Mouse (Mus musculus) mesoderm, embryonic 11.5 days (tissue): ENCODE measurements around the gene Wnt10a.

Experiments
- DNase-seq: peaks from one replicate; pipeline ENCODE4 v3.0.0-alpha.2; 2012; ENCODE audit warnings: low read depth, low spot score

Wnt10a gene

DNA sequence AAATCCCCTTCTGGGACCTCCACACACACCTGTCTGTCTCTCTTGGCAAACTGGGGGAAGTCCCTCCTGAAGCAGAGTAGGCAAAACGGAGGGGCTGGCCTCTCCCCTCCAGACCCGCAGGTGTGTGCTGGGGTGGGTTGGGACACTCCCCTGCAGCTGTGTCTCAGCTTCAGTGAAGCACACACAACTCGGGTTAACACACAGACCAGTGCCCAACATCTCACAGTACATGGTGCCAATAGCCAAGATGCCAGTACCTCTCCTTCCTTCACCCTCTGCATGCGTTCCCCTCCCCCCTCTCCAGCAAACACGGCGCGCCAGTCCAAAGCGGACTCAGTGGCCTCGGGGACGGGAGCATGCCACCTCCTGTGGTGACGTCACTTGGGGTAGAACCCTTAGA, at the start of gene Wnt10a:
TSS of gene Wnt10a (plus strand) at position 268 of the 400 bp plus-strand sequence.
- no peak for DNase-seq

DNA sequence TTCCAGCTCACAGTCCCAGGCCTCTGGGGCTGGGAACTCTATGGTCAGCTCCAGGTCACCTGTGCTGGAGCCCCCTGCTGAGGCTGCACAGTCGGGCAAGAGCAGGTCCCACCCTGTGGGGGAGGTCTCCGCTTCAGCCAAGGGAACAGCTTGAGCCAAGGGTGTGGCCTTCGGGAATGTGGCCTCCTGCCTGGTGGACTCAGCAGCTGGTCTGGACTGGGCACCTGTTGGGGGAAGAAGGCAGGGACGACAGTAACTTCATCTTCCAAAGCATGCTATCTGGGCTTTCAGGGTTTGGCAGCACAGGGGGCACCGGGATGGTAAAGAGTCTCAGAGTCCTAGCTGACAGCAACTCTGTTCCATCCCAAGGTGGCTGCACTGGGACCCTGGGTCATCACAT, 44.0 kb upstream of the Wnt10a start:
- DNase-seq, result no peak

DNA sequence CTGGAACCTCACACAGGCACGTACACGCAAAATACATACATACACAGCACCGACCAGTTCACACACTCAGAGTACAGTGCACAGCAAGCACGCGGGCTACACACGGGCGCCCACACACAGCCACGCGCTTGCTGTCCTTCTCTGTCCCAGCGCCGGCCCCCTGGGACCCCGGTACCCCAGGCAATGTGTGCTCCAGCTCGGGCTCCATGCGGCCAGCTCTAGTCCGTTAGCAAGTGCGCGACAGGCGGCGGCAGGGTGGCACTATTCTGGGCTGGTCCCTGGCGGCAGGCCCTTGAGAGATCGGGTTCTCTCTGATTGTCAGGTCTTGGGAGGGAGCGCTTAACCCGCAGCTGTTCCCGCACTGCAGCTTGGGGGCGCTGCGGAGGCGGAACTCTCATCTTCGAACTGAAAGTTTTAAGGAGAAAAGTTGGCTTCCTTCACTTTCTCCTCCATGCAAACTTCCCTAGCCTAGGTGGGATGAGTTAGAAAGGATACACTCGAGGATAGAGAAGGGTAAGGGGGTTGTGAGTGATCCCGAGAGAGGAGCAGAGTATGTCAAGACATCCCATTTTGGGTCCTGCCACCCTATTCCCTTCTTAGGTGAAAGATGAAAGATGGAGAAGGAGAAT, 42.6 kb upstream of the Wnt10a start, which contains the start of gene Prkag3:
TSS of gene Prkag3 (minus strand) at position 579 of the 629 bp plus-strand sequence.
- DNase-seq, result peak; percentile 61

GRCm38 (mm10) chr1:74749301-74749700, 42.0 kb upstream of the Wnt10a start:
- peak; percentile 38 for DNase-seq

DNA sequence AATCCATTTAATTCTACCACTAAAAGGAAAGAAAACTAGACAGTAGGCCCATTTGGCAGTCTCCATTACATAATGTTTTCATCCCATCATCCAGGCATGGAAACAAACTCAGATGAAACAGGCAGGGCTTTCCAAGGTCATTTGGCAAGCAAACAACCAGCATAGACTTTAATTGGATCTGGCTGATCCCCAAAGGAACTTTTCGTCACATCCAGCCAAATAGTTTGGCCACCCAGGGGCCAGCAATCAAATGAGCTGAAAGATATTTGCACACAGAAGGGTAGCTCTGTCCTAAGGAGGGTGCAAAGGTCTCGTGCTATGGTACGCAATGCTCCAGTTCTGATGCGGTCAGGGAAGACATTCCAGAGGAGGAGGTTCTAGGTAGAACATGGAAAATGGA, 40.6 kb upstream of the Wnt10a start:
- no peak for DNase-seq

DNA sequence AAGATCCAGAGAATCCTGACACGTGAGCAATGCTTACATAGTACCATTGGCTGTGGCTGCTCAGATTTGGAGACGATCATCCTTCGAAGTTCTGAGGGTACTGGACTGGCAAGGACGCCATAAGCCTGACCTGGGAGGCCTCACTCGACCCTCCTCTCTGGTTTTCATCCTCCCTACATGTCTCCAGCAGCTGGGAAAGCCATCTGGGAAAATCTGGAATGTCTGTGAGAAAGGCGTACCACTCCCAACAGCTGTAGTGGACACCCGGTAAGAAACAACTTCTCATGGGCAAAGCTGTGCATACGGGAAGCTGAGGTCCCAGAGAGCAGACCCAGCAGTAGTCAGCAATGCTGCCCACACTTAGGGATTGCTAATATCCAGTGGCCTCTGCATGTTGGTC, 39.2 kb upstream of the Wnt10a start:
- no peak for DNase-seq

DNA sequence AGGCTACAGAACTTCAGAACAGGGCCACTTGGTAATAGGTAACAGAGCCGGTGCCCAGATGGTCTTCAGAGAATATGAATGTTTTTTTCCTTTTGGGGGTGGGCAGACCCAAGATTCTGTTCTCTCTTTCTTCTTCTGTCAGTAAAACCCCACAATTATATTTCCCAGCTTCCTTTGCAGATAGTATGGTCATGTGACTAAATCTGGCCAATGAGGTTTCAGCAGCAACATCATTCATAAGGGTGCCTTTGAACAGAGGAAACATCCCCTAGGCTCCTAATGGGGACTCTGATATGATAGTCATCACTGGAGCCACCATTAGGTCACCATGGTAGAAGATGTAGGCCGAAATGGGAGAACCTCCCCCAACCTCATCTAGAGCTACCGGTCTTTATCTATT, 38.5 kb upstream of the Wnt10a start:
- DNase-seq, result no peak

GRCm38 (mm10) chr1:74753266-74753974, 37.9 kb upstream of the Wnt10a start:
- no peak for DNase-seq

- DNase-seq, result no peak
These were observed 37.0 kb upstream of the Wnt10a start for GRCm38 (mm10) chr1:74754175-74754785.

- DNase-seq, result peak; percentile 63
These were observed 31.5 kb upstream of the Wnt10a start for GRCm38 (mm10) chr1:74759773-74760172.

GRCm38 (mm10) chr1:74763081-74763480, 28.2 kb upstream of the Wnt10a start:
- peak; percentile 89 for DNase-seq

DNA sequence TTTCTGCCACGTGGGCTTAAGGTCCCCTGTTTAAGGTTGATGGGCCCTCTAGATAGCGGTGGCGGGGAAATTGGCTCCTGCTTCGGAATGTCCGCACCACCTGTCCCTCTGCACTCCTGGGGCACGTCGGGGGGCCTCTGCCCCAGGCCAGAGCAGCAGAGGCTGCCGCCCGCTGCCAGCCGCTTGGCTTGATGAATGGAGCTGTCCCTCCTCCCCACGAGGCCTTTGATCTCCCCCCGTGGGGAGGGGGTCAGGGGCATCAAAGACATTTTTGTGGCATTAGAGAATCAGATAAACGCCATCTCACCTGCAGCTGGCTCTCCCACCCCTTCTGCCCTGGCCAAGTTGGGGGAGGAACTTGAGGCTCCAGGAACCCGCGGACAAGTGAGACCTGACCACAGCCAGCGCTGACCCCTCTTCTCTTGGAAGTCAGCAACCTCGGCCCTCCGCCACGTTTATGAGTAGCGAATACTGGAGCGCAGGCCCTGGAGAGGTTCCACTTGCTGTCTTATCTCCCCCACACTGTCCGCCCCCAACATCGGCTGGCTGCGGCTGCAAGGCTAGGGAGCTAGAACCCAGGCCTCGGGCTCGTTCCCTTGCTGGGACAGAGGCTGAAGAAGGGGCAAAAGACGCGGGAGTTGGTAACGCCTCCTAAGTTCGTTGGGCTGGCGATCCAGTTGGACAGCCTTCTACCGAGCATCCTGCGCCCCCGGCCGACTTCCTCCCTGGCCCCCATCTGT, 20.4 kb upstream of the Wnt10a start:
- peak; percentile 56 for DNase-seq

- DNase-seq, result no peak
These were observed 19.9 kb upstream of the Wnt10a start for GRCm38 (mm10) chr1:74771467-74771844.

- no peak for DNase-seq
These were observed 19.6 kb upstream of the Wnt10a start, which contains the start of gene Wnt6 for GRCm38 (mm10) chr1:74771845-74771930. Gene Wnt6, plus strand, starts transcription at chr1:74771892.

DNA sequence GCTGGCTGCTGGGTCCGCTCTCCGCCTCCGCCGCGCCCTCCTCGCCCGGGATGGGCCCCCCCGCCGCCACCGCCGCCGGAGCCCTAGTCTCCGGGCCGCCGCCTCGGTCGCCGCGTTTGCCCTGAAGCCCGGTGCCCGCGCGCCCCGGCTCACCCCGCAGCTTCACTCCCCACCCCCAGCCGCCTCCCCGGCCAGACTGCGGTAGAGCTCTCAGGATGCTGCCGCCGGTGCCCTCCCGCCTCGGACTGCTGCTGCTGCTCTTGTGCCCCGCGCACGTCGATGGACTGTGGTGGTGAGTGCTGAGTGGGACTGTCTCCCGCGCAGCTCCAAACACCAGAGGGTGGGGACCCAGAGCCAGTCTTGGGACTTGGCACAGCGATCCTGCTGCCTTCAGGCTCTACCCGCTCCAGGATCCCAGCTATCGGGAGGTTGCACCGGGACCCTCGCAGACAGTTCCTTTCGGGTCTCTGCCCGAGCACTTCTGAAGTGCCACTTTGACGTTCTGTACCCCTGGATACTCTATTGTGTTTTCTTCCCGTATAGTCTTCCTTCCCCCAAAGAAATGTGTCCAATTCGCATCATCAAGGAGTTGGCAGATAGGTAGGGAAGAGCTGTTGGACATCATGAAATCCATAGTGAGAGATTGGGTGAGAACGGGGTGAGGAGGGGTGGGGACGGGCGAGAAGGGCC, 19.2 kb upstream of the Wnt10a start:
- no peak for DNase-seq

DNA sequence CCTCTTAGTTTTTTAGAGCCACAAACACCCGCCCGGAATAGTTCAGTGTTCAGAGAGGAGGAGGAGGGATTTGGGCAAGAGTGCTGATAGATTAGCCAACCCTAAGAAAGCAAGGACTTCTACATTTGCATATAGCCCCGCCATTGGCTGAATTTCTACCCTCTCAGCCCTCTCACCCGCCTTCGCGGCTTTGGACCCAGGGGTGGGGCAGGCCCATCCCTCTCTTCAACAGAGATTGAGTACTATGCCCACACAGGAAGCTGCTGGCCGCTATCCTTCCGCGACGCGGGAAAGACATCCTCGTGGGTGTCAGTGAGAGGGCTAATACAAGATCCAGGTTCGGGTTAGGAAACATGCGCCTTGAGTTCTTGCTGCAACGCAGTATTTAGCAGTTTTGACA, 18.2 kb upstream of the Wnt10a start:
- peak; percentile 88 for DNase-seq

DNA sequence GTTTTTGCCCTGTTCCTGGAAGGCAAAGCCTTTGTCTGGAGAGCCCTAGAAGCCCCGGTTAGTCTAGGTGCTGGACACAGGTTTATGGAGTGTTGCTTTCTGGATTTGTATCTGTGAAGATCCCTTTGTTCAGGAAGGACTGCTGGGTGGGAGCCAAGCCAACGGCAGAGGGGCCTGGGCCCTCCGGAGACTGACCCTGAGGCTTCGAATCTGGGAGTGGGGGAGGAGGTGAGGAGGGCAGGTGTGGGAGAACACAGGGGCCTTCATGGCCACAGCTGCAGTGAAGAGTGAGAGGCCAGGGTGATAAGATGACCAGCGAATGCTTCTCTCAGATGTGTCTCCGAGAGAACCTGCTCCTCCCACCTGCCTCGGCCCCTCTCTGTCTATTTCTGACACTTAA, 17.3 kb upstream of the Wnt10a start:
- no peak for DNase-seq

- DNase-seq, result peak; percentile 34
These were observed 15.5 kb upstream of the Wnt10a start for GRCm38 (mm10) chr1:74775816-74776215.

- no peak for DNase-seq
These were observed 12.3 kb upstream of the Wnt10a start for GRCm38 (mm10) chr1:74778934-74779486.

GRCm38 (mm10) chr1:74782045-74782444, 9.3 kb upstream of the Wnt10a start:
- no peak for DNase-seq

DNA sequence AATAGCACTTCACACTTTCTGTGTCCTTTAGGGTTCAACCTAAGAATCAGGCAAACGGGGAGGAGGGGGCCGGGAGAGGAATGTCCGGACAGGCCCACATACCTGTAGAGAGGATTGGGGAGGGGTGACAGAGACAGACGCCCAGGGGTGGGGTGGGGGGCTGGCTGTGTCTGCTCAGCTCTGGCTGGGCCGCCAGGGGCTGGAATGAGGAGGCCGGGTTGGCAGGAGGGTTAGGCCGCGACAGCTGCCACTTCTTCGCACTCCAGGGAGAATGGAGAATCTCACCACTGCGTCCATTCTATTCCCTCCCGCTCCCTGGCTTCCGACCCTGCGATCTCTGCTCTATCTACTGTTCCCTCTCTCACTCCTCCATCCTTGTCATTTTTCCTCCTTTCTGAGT, 7.8 kb upstream of the Wnt10a start:
- no peak for DNase-seq
